Mouse (Mus musculus) E14TG2a.4 (cell line): Measurements from ENCODE around the gene Klhl8.

ENCODE experiments used
- CTCF ChIP-seq: conservative IDR thresholded peaks from 2 replicates; pipeline ENCODE4 v1.5.1; 2014; ENCODE audit warnings: low read length
- NANOG ChIP-seq: IDR thresholded peaks from 2 replicates; pipeline ENCODE4 v1.6.1; 2014; ENCODE audit warnings: borderline replicate concordance, low read length, mixed read lengths
- POU5F1 ChIP-seq: IDR thresholded peaks from 2 replicates; pipeline ENCODE4 v1.6.1; 2014; ENCODE audit warnings: low read length, borderline replicate concordance

- TF ChIP-seq CTCF, result no peak
- TF ChIP-seq POU5F1, result no peak
- TF ChIP-seq NANOG, result no peak
These were observed 82.3 kb downstream of the Klhl8 start for GRCm38 (mm10) chr5:103828729-103829128.
